Mouse (Mus musculus) MEL (cell line): ENCODE data around the gene Nsg2.

Experiments
- CTCF ChIP-seq, 3 experiments: IDR thresholded peaks in 2 of 3; conservative IDR thresholded peaks in 1 of 3; 2 replicates each; pipeline ENCODE4 v1.5.1; 2011 to 2012; ENCODE audit warnings: low read length in 3 of 3, low read depth in 2 of 3, mild to moderate bottlenecking in 2 of 3, improper control_type of control experiment in 1 of 3, inconsistent platforms in 1 of 3, mixed read lengths in 1 of 3, moderate library complexity in 1 of 3; ENCODE audit not compliant: control insufficient read depth in 1 of 3, insufficient read depth in 1 of 3, poor library complexity in 1 of 3, severe bottlenecking in 1 of 3
- E2F4 ChIP-seq: IDR thresholded peaks from 2 replicates; pipeline ENCODE4 v1.6.1; 2011; ENCODE audit warnings: low read depth, low read length, improper control_type of control experiment, borderline replicate concordance
- GATA1 ChIP-seq: IDR thresholded peaks from 2 replicates; pipeline ENCODE4 v1.6.1; 2011; ENCODE audit warnings: low read depth, low read length, improper control_type of control experiment
- MAX ChIP-seq: IDR thresholded peaks from 2 replicates; pipeline ENCODE4 v1.6.1; 2011; ENCODE audit warnings: low read length, improper control_type of control experiment
- MYC ChIP-seq: IDR thresholded peaks from 2 replicates; pipeline ENCODE4 v1.6.1; 2011; ENCODE audit warnings: low read depth, mild to moderate bottlenecking, low read length, improper control_type of control experiment, moderate library complexity
- POLR2A ChIP-seq, 2 experiments: IDR thresholded peaks; 2 replicates each; pipeline ENCODE4 v1.6.1; 2011 to 2012; ENCODE audit warnings: low read length in 2 of 2, mild to moderate bottlenecking in 2 of 2, control low read depth in 1 of 2, improper control_type of control experiment in 1 of 2, low read depth in 1 of 2, moderate library complexity in 1 of 2; ENCODE audit not compliant: control insufficient read depth in 1 of 2, insufficient read depth in 1 of 2, poor library complexity in 1 of 2
- RCOR1 ChIP-seq: IDR thresholded peaks from 2 replicates; pipeline ENCODE4 v1.6.1; 2012; ENCODE audit warnings: low read depth, mild to moderate bottlenecking, inconsistent platforms, low read length, improper control_type of control experiment
- SMC3 ChIP-seq: IDR thresholded peaks from 2 replicates; pipeline ENCODE4 v1.6.1; 2011; ENCODE audit warnings: low read depth, low read length, improper control_type of control experiment

GRCm38 (mm10) chr11:32000281-32000680 lies at the start of gene Nsg2:
- TF ChIP-seq GATA1 (no peak), POLR2A (IDR thresholded peaks at IDR 0.05; ENCODE audit: control insufficient read depth in 1 of 2, insufficient read depth in 1 of 2, low read depth in 1 of 2, low read length in 2 of 2, poor library complexity in 1 of 2) (no peak), MAX (no peak), CTCF (IDR thresholded peaks at IDR 0.05 in 2 of 3, conservative IDR thresholded peaks at IDR 0.05 in 1 of 3; ENCODE audit: control insufficient read depth in 1 of 3, insufficient read depth in 1 of 3, low read depth in 2 of 3, low read length in 3 of 3, poor library complexity in 1 of 3, severe bottlenecking in 1 of 3) (no peak), MYC (no peak), E2F4 (no peak), SMC3 (no peak), RCOR1 (no peak)
